Mouse (Mus musculus) G1E-ER4 (cell line): ENCODE data around the gene Kif16b. TPM values are rescaled to one million over a fixed set of nuclear protein-coding genes. Genes with fewer than 3 reads are reported as not detected.

Experiments used
- GATA1 ChIP-seq: IDR thresholded peaks from one replicate; pipeline ENCODE4 v1.8.0; 2012; ENCODE audit warnings: low read length, inconsistent platforms
- polyA plus RNA-seq: library from polyadenylated mRNA; stranded (reverse); fragments of >175 nt; gene quantifications from 2 replicates; pipeline ENCODE4 v1.2.3, GENCODE M21; 2012

Gene Kif16b
- polyA plus RNA-seq, 1 experiment, result 4.1 TPM

DNA sequence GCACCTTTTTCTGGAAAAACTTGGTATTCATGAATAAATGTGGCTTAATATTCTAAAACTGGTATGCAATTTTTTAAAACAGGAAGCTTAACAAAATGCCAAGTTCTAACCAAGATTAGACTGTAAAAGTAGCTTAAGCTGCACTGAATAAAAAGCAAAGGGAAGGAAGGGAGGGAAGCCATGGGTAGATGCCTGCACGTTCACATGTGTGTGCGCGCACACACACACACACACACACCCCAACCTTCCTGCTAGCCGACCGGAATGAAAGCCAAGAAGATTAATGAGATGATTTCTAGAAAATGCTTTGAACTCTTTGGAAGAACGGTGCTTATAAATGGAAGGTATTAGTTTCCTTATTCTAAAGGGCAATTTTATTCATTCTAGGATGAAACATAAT lies 104.0 kb downstream of the Kif16b start:
- no peak for TF ChIP-seq GATA1

DNA sequence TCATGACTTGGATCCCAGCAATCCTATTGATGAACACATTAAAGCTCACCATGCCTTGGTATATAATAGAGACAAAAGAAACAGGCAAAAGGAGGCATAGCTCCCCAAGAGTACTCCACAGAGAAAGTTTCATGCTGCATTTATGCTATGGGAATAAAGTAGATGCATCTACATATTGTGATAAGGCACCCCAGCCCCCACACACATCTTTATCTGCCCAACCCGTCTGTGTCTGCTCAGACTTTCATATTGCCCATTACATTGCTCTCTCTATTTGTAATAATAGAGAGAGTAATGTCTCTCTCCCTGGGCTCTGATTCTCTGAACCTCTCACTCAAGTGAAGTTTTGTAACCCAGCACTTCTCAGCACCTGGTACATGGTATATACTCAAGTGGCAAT lies 126.0 kb downstream of the Kif16b start:
- TF ChIP-seq GATA1, result no peak

DNA sequence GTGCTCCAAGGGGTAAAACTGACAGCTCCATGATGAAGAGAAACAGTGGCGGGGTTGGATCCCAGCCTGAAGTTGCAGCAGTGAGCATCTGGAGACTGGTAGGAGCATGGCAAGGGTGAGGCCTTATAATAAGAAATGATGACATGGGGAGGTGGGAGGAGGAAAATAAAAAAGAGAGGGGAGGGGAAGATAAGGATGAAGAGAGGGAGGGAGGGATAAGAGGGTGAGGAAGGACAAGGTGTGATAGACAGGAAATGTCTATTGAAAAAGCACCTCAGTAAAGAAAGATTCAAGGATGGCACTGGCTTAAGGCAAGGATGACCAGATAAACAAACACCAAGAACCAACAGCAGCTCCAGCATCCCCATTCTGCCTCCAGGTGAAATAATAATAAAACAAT lies 126.6 kb downstream of the Kif16b start:
- TF ChIP-seq GATA1, result no peak

DNA sequence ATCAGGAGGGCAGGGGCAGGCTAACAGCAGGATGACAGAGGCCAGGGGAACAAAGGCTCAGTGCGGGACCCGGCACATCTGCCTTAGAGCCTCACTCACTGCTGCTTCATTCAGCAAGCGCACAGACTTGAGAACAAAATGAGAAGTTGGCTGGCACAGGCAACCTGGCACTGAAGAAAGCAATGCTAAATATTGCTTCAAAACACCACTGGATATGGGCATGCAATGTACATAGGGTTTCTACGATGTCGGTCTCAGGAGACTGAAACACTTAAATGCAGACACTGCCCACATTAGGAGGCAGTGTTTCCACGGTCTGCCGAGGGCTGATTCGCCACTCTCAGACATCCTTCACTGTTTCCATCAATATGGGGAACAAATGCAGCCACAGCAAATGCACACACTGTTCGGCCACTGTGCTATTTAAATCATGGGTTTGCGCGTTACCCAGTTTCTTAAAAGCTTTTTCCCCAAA lies 131.6 kb downstream of the Kif16b start:
- no peak for TF ChIP-seq GATA1

DNA sequence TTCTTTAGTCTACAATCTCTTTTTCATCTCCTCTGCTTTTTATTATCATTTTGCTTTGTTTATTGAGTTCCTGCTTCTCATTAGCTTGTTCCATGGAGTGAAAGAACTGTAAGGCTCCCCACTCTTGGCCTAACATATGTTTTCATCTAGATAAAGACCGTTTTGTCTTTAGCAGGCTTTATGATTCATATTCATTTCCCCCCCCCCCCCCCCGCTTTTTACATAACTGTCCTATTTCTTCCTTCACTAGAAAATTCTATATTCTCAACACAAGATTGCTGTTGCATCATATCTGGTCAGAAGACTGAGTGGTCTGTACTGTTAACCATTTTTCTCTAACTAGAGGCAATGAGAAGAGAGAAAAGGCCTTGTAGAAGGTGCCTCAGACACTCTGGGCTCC lies 137.1 kb downstream of the Kif16b start:
- TF ChIP-seq GATA1, result no peak

DNA sequence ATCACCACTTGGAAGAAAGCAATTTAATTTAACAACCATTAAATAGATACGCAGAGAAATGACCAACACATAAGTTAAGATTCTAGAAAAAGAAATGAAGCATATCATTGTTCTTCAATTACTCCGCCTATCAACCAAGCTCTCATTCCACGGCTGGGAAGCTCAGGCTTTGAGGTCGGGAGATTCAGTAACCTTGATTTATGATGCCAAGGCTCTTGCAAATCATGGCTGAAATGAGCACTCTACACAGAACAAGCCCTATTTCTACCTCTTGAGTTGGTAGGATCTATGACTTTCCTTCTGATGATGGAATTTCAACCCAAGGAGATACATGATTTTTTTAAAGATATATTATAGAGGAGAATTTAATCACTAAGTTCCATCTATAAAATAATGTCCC lies 140.5 kb downstream of the Kif16b start:
- no peak for TF ChIP-seq GATA1

DNA sequence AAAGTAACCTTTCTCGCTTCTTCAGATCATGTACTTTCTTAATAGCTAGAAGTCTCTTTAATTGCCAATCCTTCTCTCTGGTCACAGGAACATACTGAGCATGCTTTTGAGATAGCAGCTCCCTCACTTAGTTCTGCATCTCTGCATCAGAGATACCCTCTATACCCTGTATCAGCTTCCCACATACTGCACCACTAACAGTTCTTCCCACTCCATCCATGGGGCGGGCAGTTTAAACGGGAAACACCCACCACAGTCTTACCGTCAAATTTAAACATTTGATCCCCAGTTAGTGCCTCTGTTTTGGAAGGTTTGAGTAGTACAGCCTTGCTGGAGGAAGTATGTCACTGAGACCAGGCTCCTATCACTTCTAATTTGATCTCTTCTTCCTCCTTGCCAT lies 142.1 kb downstream of the Kif16b start:
- no peak for TF ChIP-seq GATA1

DNA sequence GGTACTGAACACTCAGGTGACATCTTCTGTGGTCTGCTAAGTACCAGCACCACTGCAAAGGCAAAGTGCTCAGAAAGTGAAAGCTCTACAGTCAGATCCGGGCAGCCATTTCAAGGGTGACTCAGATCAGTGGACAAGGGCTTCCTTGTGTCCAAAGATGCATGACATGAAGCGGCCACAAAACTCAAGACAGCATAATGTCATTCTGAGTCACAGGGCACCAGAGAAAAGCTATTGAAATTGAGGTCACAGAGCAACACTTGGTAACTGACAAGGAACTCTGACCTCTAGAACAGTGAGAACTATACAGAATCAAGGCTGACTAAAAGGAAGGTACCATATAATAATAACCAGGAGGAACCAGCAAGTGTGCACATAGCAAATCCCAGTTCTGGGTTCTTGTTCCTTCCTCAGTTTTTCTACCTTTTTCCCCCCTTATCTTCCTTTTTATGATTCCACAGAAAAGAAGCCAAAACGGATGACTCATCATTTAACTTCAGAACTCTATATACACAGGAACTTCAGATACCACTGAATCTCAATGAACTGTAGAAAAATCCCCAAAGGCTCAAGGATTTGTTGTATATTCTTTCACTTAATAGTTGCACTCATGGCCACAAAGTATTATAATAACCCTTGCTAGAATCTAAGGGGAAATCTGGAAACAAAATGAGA lies 143.1 kb downstream of the Kif16b start:
- no peak for TF ChIP-seq GATA1

DNA sequence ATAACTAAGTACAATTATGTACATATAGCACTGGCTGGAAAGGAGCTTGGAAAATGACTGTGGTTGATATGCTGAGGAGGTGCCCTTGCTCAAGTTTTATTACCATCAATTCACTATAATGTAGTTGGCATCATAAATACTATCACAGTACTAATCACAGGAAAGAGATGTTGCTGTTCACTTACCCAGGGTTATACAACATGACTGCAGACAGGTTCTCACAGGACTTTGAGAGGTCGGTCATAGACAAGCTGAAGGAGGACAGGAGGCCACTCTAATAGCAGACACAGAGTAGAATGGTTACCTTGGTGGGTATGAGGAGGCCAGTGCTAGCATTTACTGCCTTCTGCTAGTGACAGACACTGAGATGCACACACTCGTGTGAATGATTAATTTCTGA lies 162.0 kb downstream of the Kif16b start:
- TF ChIP-seq GATA1, result no peak

DNA sequence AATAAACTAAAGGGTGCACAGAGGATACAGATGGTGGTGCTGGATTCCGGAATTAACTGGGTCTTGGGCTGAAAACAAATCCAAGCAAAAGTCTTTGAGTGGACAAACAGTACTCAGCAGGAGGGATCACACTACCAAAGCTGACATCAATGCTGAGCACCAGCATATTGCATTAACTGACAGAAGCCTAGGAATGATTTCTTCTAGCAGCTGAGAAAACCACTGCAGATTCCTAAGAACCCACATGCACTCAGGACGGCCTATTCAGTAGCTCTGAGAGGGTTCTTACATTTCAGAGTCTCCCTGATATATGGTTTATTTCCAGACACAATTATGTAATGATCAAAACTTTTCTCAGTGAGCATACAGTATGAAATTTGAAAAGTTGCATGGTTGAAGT lies 162.8 kb downstream of the Kif16b start:
- TF ChIP-seq GATA1, result no peak

DNA sequence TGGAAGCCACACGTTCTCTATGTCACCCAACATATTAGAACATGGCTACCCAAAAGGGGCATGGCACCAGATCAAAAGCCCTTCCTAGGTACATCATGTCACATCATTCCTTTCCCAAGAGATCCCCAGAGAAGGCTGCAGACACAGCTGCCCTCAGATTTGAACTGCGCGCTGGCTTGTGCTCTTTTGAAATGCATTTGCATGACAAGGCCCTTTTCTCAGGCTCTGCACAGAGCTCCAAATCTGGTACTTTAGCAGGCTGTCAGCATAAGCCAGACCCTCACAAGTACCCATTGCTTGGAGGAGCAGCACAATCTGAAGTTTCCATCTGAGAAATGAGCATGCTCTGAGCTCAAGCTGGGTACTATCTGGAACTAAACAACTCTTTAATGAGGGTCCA lies 165.6 kb downstream of the Kif16b start:
- no peak for TF ChIP-seq GATA1

DNA sequence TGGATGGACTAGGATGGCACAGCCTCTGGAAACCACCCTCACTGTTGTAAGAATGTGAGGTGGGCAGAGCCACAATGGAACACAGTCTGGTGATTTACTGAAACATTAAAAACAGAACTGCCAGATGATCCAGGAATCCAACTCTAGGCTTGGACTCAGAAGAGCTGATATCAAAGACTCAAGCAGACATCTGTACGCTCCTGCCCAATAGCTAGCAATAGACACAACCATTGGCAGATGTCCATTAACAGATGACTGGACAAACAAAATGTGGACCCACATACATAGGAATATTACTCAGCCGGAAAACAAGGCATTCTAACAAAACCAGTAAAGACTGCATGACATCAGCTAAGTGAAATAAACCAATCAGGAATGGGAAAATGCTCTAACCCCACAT lies 167.3 kb downstream of the Kif16b start:
- TF ChIP-seq GATA1, result no peak

DNA sequence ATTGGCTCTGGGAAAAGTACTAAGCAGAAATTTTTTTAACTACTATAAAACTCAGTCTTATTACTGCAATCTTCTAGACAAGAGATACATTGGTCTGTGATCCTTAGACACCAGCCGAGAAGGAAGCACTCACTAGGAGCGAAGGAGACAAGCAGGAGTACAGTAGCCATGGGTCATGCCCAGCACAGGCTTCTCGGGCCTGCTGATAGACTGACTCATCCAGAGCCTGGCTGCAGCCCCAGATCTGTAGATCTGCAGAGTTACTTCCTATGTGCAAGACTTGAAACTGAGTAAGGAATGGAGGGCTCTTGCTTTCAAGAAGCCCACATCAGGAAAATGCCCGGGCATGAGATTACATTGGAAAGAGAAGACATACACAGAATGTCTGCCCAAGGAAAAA lies 169.0 kb downstream of the Kif16b start:
- TF ChIP-seq GATA1, result no peak

DNA sequence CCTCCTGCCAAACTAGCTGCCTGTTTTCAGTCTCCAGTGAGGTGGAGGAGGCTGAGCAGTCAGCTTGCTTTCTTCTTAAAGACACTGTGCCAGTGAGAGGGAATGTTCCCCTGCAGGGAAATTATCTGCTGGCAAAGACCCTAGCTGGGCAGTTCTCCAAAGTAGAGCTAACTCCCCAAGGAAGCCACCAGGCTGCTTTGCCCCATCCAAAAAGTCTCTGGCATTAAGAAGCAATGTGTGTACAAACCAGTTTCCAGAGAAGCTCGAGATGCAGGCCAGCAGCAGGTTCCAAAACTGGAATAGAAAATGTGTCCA lies 169.6 kb downstream of the Kif16b start:
- TF ChIP-seq GATA1, result no peak

DNA sequence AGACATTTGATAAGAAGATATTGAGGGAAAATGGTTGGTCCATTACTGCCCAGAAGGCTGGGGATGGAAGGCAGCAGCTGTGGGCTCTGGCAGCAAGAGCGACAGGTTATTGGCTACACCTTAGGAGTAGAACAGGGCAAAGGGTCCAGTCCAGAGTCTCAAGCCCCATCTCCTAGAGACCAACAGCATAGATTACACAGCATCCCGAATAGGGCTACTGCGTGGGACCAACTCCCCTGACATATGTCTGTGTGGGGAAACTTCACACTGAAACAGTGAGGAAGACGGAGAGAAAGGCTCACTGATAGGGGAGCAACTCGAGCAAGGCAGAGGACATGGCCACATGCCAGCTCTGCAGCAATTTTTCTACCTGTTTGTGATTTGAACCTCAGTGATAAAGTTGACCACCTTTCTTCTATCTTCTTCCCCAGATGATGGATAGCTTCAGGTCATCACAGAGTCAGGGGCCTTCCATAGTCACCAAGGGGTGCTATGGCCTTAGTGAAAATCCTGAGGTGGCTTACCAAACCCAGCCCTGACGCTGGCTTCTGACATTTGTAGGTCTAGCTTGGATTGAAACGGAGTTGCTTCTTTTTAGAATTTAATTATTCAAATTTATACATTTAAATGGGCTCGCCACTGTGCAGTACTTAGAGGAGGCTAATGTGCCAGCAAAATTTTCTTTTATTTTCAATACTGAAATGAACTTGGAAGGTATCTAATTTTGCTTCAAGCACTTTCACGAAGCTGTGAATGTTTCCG lies 170.1 kb downstream of the Kif16b start:
- no peak for TF ChIP-seq GATA1

DNA sequence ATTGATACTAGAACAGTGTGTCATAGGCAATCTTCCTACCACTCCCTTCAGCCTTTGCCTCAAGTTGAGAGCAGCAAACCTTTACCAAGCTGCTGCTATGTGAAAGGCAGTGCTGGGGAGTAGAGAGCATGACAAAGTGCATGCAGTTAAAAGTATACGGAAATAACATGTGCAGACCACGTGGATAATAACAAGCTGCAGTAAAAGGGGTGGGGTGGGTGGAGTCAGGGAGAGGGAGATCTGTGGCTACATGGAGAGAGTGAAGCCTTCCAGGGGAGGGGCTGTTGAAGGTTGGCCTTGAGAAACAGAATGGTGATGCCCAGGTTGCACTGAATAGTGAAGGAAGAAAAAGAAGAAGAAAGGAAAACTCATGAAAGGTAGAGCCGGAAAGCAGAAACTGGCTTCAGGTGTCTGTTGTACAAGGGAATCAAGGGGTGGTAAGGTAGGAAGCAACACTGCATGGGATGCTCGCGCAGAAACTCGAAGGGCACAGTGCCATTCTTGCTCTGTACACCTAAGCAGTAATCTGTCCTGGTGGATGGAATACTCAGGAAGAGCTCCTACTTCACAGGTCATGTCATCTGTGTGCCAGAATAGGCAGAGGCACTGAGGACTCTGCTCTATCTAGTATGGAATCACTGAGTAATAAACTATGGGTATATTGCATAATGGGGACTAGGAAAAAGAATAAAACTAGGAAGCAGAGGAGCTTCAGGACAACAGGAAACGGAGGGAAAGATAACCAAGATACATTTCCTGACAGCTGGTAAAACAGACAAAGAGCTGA lies 176.9 kb downstream of the Kif16b start:
- TF ChIP-seq GATA1, result no peak
